Mouse (Mus musculus): ENCODE results near the gene Kif19a.
A peak's percentile ranks its signal among the peaks of the same experiment; 100 is the strongest.

Kif19a gene

DNA sequence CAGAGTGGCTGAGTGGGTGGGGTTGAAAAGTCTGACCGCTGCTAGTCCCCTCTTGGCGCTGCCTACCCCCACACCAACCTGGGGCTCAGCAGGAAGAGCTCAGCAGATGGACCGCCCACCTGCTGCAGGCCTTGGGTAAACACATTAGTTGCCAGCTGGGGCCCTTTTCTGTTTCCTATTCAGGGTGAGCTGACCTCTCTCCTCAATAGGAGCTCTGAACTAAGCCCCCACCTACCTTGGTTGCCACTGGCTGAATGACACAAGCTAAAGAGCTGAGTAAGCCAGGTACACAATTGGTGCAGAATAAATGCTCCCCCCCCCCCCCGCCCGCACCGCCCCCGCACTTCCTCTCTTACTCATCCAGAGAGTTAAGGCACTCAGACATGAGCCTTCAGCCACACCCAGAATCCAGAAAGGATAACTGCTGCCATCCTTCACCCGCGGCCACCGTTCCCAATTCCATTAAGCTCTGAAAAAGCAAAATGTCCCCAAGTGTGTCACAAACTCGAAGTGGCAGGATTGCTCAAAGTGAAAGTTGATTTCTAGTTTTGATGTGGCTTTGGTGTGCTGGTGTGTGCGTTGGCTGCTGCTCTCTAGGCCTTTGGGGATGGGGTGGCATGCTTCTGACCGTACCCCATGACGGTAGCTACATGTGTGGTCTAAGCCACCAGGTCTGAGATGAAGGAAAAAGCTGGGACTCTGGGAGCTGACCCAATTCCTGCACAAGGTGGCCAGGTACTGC is 42.7 kb downstream of the Kif19a start:
- DNase-seq (ENCODE audit: low spot score) = no peak

DNA sequence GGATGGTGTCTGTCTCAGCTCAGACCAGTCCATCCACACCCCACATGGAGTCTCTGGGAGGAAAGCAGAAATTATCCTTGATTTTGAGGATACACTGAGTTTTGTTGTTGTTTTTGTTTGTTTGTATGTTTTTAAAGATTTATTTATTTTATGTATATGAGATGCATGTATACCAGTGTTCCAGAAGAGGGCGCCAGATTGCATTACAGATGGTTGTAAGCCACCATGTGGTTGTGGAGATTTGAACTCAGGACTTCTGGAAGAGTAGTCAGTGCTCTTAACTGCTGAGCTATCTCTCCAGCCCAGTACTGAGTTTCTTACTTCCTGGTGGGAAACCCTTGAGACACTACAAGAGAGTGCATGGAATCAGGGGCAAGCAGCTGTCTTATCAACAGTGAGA is 44.2 kb downstream of the Kif19a start:
- no peak for DNase-seq (ENCODE audit: low spot score)

DNA sequence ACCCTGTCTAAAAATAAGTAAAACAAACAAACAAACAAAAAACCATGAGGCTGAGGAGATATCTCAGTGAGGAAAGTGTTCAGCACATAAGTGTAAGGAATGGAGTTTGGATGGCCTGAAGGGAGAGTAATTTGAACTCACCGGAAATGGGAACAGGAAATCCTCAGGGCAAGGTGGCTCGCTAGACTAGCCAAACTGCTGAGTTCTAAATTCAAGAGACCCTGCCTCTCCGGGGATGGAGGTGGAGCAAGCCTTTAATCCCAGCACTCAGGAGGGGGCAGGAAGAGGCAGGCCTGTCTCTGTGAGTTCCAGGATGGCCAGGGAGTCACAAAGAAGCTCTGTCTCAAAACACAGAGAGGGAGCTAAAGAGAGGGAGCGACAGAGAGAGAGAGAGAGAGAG is 45.2 kb downstream of the Kif19a start:
- DNase-seq (ENCODE audit: low spot score) = no peak

DNA sequence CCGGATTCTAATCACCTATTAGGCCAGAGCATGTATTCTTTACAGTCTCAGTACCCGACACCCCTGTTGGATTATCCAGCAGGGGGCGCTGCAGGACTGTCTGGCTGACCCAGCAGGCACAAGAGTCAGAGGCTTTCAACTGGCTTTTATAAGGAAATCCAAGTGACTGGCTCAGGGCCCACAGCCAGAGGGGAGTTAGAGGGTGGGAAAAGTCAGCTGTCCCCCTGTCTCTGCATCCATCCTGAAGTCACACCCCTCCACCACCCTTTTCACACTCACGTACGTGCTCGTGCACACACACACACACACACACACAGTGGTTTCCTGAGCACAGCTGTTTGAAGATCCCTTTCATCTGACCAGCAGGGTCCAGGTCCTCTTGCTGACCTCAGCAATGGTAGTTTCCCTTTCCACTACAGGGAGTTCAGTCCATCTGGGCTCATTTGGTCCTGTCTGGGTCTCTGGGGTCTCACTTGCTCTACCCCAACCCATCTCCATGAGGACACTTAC is 47.6 kb downstream of the Kif19a start:
- peak; percentile 94 for DNase-seq (ENCODE audit: low spot score)

DNA sequence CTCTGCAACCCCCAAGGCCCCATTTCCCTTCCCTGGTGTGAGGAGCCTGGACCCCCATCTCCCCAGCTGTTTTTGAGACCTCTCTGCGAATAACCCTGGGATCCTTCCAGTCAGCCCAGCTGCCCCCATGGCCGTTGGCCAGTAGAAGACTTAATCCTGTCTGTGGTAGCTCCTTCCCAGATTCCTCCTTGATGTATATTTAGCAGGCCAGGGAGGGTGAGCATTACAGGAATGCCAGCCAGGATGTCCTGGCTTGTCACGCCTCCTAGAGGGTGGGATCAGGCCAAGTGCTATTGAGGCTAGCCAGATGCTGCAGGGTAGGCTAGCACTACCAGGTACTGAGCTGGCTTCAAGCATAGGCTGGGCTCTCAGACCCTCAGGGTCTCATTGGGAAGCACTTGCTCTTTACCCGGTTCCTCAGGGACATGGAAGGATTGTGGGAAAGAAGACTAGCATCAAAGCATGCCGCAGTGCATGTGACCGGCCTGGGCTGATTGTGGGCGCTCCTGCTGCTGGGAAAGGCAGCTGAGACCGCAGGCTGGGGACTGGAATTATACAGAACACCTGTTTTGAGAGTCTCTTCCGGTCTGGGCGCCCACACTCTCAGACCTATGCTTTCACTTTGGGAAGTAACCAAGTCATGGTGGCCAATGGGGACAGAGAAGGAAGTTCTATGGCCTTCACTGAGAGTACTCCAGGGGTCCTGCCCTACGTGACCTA is 49.8 kb downstream of the Kif19a start:
- no peak for DNase-seq (ENCODE audit: low spot score)

DNA sequence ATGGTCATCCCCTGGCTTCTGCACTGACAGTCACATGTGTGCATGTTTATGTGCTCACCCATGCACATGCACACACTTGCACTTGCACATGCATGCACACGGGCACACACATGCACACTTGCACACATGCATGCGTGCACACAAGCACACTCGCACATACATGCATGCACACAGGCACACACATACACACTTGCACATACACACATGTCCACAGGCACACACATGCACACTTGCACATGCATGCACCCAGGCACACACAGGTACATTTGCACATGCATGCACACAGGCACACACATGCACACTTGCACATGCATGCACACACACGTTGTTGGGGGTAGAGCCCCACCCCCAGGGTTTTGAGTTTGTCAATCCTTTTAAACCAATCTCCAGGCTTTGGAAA is 51.7 kb downstream of the Kif19a start:
- DNase-seq (ENCODE audit: low spot score) = no peak

DNA sequence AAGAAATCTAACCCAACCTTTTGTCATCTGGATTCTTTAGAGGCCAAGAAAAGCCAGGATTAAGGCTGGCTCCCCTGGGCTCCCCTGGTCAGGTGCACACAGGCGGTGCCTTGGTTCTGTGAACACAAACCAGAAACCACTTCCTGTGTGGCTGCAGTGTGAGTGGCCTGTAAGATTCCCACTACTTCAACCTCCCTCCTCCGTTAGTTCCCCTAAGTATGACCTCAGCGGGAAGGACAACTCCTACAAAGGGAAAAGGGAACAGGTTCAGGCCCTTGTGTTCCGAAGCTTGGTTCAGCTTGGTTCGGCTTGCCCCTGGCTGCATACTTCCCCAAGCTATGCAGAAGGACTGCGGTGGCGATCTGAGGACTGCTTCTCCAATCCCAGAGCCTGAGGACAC is 53.0 kb downstream of the Kif19a start:
- no peak for DNase-seq (ENCODE audit: low spot score)

DNA sequence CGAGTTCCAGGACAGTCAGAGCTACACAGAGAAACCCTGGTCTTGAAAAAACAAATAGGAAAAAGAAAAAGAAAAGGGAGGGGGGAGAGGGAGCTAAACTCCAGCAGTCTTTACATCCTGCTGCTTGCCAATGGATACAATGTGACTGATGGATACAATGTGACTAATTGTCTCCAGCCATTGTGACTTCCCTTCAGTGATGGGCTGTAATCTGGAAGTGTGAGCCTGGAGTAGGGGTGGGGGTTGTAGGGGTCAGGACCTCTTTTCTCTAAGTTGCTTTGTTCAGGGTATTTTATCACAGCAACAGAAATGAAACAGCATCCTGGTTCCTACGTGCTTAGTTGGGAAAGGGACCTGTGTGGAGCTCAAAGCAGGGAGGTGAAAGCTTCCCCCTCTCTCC is 53.9 kb downstream of the Kif19a start:
- DNase-seq (ENCODE audit: low spot score) = no peak

DNA sequence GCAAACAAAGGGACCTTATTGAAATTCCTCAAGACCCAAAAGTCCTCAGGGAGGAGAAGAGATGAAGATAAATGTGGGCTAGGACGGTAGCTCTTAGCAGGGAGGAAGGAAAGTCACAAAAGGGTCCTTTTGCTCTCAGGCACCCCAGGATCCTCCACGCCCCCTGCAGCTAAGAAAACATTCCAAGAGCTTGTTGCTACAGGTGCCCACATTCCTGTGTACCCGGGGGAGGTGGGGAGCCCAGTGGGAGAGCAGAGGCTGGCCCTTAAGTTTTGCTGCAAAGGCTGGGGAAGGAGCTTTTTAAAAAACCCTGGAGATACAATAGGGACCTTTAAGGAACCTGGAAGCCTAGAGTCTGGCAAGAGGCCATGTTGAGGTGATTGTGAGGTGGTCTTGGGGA is 55.3 kb downstream of the Kif19a start:
- no peak for DNase-seq (ENCODE audit: low spot score)

DNA sequence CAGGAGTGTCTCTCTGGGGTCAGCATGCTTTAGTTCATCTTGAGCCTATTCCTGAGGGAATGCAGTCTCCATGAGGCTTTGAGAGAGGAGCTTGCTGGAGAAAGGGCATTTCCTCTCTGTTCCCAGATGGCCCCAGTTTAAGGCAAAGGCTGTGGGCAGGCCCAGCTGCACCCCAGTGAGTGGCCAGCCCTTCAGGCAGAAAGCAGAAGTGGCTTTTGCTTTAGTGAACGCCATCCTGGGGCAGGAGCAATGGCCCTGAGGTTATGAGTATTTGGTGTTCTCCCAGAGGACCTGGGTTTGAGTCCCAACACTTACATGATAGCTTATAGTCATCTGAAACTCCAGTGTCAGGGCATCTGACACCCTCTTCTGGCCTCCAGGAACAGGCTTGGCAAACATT is 56.1 kb downstream of the Kif19a start:
- no peak for DNase-seq (ENCODE audit: low spot score)

DNA sequence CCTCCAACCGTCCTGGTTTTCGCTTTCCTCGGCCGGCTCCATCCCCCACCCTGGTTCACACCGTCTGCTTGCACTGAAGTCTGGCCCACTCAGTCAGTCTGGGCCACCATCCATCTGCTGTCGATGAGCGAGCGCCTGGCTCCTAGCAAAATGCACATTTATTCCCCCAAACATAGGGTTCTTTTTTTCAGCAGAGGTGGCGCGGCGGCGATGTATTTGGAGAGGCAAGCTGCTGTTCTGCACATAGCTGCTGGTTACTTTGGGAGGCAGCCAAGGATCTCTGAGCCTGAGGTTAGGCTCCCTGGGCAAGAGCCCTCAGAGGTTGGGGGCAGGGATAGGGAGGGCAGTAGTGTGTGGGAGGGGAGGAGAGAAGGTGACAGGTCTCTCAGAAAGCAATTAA is 57.5 kb downstream of the Kif19a start:
- DNase-seq (ENCODE audit: low spot score) = peak; percentile 88

DNA sequence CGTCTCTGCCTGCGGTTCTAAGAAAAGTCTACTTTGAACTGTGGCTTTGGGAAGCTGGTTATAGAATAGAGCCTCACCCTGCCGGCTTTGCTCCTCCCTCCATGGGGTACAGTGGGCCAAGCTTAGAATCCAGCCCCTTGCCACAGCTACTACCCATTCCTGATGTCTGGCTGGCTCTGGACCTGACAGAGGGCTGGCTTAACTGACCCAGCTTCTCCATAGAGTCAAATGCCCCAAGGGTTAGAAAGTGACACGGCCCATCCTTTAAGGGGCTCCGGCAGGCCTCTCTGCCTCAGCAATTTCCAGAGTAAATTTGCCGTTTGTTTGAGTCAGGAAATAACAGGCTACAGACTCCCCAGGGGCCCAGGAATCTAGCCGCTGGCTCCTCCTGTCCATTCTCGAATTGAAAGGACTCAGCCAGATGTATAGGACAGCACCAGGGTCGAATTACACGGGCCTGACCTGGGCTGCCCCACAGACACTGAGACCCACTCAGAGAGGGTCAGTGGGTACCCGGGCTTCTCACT is 58.1 kb downstream of the Kif19a start:
- DNase-seq (ENCODE audit: low spot score) = no peak

DNA sequence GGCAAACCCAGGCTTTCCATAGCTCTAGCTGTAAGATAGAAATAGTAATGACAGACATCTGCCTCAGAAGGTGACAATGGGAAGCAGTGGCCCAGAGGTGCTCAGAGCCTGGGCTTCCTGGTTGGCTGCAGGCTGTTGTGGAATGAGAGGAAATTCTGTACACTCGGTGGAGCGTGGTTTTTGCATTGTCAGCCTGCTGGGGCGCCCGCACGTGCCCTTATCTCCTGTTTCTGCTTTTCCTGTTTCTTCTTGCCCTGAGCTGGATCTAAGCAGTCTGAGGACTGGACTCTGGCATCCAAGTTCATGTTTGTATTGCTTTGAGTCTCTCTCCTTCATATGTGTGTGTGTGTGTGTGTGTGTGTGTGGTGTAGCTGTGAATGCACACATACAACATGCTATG is 61.5 kb downstream of the Kif19a start:
- no peak for DNase-seq (ENCODE audit: low spot score)

DNA sequence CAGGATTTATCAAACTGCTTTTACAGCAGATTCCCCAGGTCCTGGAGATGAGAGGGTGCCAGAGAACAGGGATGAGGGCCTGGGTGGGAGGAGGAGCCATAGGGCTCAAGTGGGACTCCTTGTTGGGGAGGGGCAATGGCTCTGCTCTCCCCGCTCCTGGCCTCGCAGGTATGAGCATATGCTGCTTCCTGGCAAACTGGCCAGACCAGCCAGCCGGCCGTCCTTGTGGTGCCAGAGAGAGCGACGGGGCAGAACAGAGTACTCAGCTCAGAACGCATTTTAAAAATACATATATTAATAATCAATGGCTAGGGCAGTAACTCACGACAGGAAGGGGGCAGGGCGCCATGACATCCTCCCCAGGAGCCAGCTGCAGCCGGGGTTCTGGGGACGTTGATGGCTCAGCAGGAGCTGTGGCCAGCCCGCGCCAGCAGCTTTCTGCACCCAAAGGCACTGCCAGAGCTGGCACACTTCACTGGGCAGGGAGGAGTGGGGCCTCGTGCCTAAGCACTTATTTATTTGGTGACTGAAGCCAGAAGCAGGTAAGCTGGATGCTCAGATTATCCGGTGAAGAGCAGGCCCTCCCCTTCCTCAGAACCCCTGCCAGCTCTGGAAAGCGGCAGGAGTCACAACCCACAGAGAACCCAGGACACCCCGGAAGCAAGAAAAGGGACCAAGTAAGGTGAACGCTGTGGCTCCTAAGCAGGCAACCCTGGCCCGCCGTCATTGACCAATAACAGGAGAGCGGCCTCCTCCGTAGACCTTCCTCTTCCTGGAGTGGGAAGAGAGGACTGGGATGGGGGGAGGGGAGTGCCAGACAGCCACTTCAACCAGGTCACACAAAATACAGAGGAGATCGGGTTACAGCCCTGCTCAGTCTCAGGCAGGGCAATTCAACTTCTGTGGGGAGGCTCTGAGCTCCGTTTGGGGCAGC is 64.6 kb downstream of the Kif19a start:
- no peak for DNase-seq (ENCODE audit: low spot score)

DNA sequence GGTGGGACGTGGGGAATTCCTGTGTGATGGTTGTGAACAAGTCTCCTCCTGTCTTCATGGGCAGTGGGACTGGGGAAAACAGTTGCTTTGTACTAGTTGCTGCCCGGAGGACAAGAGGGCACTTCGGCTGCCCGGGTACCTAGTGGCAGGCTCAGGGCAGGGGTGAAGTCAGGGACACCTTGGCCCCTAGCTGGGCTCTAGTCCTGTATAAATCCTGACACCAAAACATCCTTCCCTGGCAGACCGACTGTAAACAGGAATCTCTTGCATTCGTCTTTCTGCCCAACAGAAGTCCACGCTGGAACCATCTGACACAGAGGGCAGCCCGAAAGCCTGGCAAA is 65.2 kb downstream of the Kif19a start:
- DNase-seq (ENCODE audit: low spot score) = no peak

DNA sequence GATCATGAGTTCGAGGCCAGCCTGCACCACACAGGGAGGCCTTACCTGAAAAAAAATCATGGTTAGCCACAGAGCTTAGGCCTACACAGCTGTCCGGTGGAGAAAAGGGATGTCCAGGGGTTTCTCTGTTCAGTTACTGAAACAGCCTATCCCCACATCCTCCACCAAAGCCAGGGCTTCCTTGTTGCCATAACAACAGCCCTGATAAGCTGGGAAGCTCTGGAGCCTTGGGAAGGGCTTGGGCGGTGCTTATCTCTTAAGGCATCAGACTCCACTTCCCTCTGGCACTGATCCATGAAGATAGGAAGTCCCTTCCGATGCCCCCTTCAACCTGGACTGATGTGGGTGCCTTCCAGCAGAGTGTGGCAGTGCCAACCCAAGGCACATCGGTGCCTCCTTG is 68.0 kb downstream of the Kif19a start:
- no peak for DNase-seq (ENCODE audit: low spot score)
